Mouse (Mus musculus): ENCODE measurements around the gene Dpagt1.

Gene Dpagt1

GRCm38 (mm10) chr9:44378153-44378730 lies 52.4 kb downstream of the Dpagt1 start:
- peak; percentile 46 for DNase-seq (ENCODE audit: low read depth, low spot score)

GRCm38 (mm10) chr9:44379054-44379834 lies 53.4 kb downstream of the Dpagt1 start, which contains the start of gene Hyou1:
Gene Hyou1 (plus strand): TSS chr9:44379490.
- peak; percentile 99 for DNase-seq (ENCODE audit: low read depth, low spot score)

GRCm38 (mm10) chr9:44379862-44380261 lies 54.0 kb downstream of the Dpagt1 start:
- DNase-seq (ENCODE audit: low read depth, low spot score), result no peak
